ENCODE assay signal across 16 mouse cellular contexts in genomic region chr11:106512006-106512390, GRCm38 (mm10).
"Had no signal": no experiment of that assay in that cellular context is flagged by ENCODE, and none has a peak within 500 bp of the region (broad histone marks: within the 10 kb centered on the region; RNA-seq: fewer than 3 reads in every experiment).

No protein-coding gene starts in this region.

- H3K9ac ChIP-seq: lung, embryonic 14.5 days; midbrain, embryonic 12.5 days; neural tube, embryonic 12.5 days; stomach, embryonic 15.5 days had no signal

- H3K27me3 ChIP-seq: midbrain, embryonic 12.5 days; neural tube, embryonic 12.5 days; stomach, embryonic 15.5 days had no signal

- H3K27ac ChIP-seq: midbrain, embryonic 10.5 days; midbrain, embryonic 12.5 days; neural tube, embryonic 12.5 days; stomach, embryonic 15.5 days; stomach, postnatal 0 days had no signal

- H3K4me3 ChIP-seq: midbrain, embryonic 10.5 days; midbrain, embryonic 12.5 days; myocyte; neural tube, embryonic 12.5 days; stomach, embryonic 15.5 days had no signal

- ATAC-seq: midbrain, embryonic 16.5 days had no signal

- H3K9me3 ChIP-seq: midbrain, embryonic 10.5 days; midbrain, embryonic 12.5 days; neural tube, embryonic 12.5 days; stomach, embryonic 15.5 days had no signal

- DNase-seq: lung, adult 18-20 months; lung, embryonic 14.5 days; lung, postnatal 10 days; lung, postnatal 4 days; midbrain, embryonic 14.5 days; right cerebral cortex, postnatal 14 days; thymus, adult 2 months; thymus, postnatal 25 days; thymus, postnatal 4 days had no signal

- H3K4me2 ChIP-seq: lung, embryonic 14.5 days; midbrain, embryonic 12.5 days; neural tube, embryonic 12.5 days; stomach, embryonic 15.5 days had no signal
